Mouse (Mus musculus) G1E (cell line): ENCODE measurements around the gene Olfr293. TPM values are rescaled to one million over a fixed set of nuclear protein-coding genes. Genes with fewer than 3 reads are reported as not detected.
A peak's percentile ranks its signal among the peaks of the same experiment; 100 is the strongest.

Experiments used
- ATAC-seq: 2 replicates; pipeline ENCODE4 v1.8.0; 2016; ENCODE audit warnings: mild to moderate bottlenecking; ENCODE audit not compliant: insufficient number of reproducible peaks, poor library complexity, low FRiP score, severe bottlenecking; ENCODE audit errors: extremely low read depth
- DNase-seq: peaks from one replicate; pipeline ENCODE4 v3.0.0; 2012; ENCODE audit warnings: low spot score
- H3K27me3 ChIP-seq: 2 replicates; pipeline ENCODE4 v1.6.1; 2012; ENCODE audit warnings: mild to moderate bottlenecking, low read length, inconsistent platforms; ENCODE audit not compliant: insufficient read depth
- H3K36me3 ChIP-seq: replicated peaks from 2 replicates; pipeline ENCODE3; 2012; ENCODE audit warnings: mild to moderate bottlenecking, inconsistent platforms
- H3K4me1 ChIP-seq: 2 replicates; pipeline ENCODE4 v1.6.1; 2012; ENCODE audit warnings: low read depth, low read length, inconsistent platforms, mixed read lengths; ENCODE audit not compliant: insufficient read depth
- H3K4me3 ChIP-seq: 2 replicates; pipeline ENCODE4 v1.5.1; 2012; ENCODE audit warnings: low read depth, mild to moderate bottlenecking, inconsistent platforms, low read length, moderate library complexity, mixed read lengths
- H3K9me3 ChIP-seq: replicated peaks from 2 replicates; pipeline ENCODE4 v1.6.1; 2012; ENCODE audit warnings: inconsistent platforms
- CTCF ChIP-seq: IDR thresholded peaks from 2 replicates; pipeline ENCODE4 v1.5.1; 2012; ENCODE audit warnings: low read depth, low read length, inconsistent platforms, mixed read lengths
- GATA1 ChIP-seq: IDR thresholded peaks from 2 replicates; pipeline ENCODE4 v1.6.1; 2012; ENCODE audit warnings: borderline replicate concordance, low read length, inconsistent platforms, mixed read lengths
- GATA2 ChIP-seq: IDR thresholded peaks from 2 replicates; pipeline ENCODE4 v1.6.1; 2012; ENCODE audit warnings: low read depth, low read length, inconsistent platforms, borderline replicate concordance
- POLR2AphosphoS5 ChIP-seq: IDR thresholded peaks from 2 replicates; pipeline ENCODE4 v1.6.1; 2012; ENCODE audit warnings: low read depth, low read length, inconsistent platforms; ENCODE audit not compliant: insufficient replicate concordance
- TAL1 ChIP-seq: conservative IDR thresholded peaks from 2 replicates; pipeline ENCODE4 v1.6.1; 2012; ENCODE audit warnings: low read depth, low read length, inconsistent platforms, mixed read lengths
- polyA plus RNA-seq: library from polyadenylated mRNA; stranded (reverse); fragments of >175 nt; gene quantifications from 2 replicates; pipeline ENCODE4 v1.2.3, GENCODE M21; 2012
- total RNA-seq, 2 experiments: library from RNA; stranded (forward) in 1 of 2; stranded (reverse) in 1 of 2; fragments of 200-1000 nt in 1 of 2; fragments of >200 nt in 1 of 2; fragmentation: Nextera tagmentation in 1 of 2; gene quantifications; 2 replicates each; pipeline ENCODE4 v1.2.3; 2014 to 2017

The Olfr293 gene
- total RNA-seq (2014; fragmentation: Nextera tagmentation) (not detected in 2 replicates), total RNA-seq (2017) (0.33 and 0.35 TPM in 2 replicates), polyA plus RNA-seq (not detected in 2 replicates)

- no peak for DNase-seq
- Histone ChIP-seq H3K27me3 (no peaks in the 10 kb centered on the region), H3K36me3 (no peaks in the 10 kb centered on the region), H3K4me3 (no peak within 1 kb of the TSS), H3K9me3 (no peaks in the 10 kb centered on the region), H3K4me1 (no peaks in the 10 kb centered on the region)
- no peak for TF ChIP-seq GATA1
- no peak for TF ChIP-seq POLR2AphosphoS5
- TF ChIP-seq TAL1: no peak
- TF ChIP-seq GATA2: no peak
- TF ChIP-seq CTCF: no peak
- ATAC-seq: no peak
Observed at GRCm38 (mm10) chr7:86648761-86649160, at the start of gene Olfr293. Gene Olfr293, plus strand, starts transcription at chr7:86649061.

DNA sequence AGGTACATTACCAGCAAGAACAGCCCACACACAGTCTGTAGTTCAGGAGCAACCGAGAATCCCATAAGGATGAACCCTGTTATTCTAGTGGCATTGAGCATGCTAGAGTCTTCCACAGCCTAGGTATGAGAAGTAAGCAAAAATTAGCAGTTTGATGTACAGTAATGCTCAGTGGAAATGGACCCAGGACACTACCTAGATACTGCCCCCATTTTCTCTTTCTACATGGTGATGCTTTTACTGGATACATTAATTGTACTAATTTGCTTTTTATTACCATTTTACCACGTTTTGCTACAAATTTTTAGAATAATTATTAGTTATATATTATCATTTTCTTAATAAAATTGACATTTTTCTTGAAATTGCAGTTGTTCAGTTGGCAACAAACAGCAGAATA lies 32.3 kb upstream of the Olfr293 start, which contains the start of gene Olfr294:
Olfr294 (minus strand) TSS at position 101 of the 400 bp plus-strand sequence.
- no peak for TF ChIP-seq GATA1
- no peak for TF ChIP-seq CTCF
- no peak for TF ChIP-seq TAL1
- no peak for TF ChIP-seq POLR2AphosphoS5
- TF ChIP-seq GATA2: no peak
- DNase-seq: no peak
- 0 out of 2 replicates have a peak, but pooled peaks have one; percentile 4 for ATAC-seq
- Histone ChIP-seq H3K4me3 (no peak within 1 kb of the TSS), H3K9me3 (no peaks in the 10 kb centered on the region), H3K4me1 (no peaks in the 10 kb centered on the region), H3K27me3 (no peaks in the 10 kb centered on the region), H3K36me3 (no peaks in the 10 kb centered on the region)

DNA sequence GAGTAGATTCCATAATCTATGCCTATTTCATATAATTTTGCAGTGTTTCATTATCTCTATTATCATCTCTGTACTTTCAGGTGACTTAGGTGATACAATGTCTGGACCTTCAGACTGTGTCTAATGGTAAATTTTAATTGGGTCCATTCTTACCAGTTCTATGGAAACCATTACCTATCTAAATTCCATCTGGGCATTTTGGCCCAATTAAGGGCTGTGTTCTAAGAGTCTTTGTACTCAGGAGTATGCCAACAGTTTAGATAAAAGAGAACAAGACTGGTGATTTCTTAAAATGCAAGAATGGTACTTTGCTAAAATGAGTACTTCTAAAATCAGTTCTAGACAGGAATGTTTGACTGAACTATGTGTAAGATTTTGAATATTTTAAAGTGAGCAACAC lies 39.2 kb downstream of the Olfr293 start, which contains the start of gene Olfr292:
Olfr292 (plus strand) TSS at position 301 of the 400 bp plus-strand sequence.
- no peak for DNase-seq

More for the DNA sequence above, 39.2 kb downstream of the Olfr293 start, which contains the start of gene Olfr292:
- H3K4me1 ChIP-seq: no peaks in the 10 kb centered on the region
- no peaks in the 10 kb centered on the region for H3K27me3 ChIP-seq
- TF ChIP-seq CTCF: no peak
- no peaks in the 10 kb centered on the region for H3K36me3 ChIP-seq
- no peaks in the 10 kb centered on the region for H3K9me3 ChIP-seq
- H3K4me3 ChIP-seq: no peak within 1 kb of the TSS
- ATAC-seq: no peak

Other genes starting within 250 kb of the Olfr293 start
- not detected in 2 replicates for gene Olfr301, start 245.2 kb upstream of the Olfr293 start, total RNA-seq (2014; fragmentation: Nextera tagmentation)
- 0.12 TPM in 1 of 2 replicates, not detected in the other for gene Olfr301, start 245.2 kb upstream of the Olfr293 start, total RNA-seq (2017)
- gene Olfr301, start 245.2 kb upstream of the Olfr293 start, polyA plus RNA-seq: not detected in 2 replicates
- gene Olfr299, start 189.1 kb upstream of the Olfr293 start, total RNA-seq (2014; fragmentation: Nextera tagmentation): not detected in 2 replicates
- gene Olfr299, start 189.1 kb upstream of the Olfr293 start, total RNA-seq (2017): 0.05 TPM in 1 of 2 replicates, not detected in the other
- not detected in 2 replicates for gene Olfr299, start 189.1 kb upstream of the Olfr293 start, polyA plus RNA-seq
- gene Olfr298, start 156.6 kb upstream of the Olfr293 start, total RNA-seq (2014; fragmentation: Nextera tagmentation): not detected in 2 replicates
- 0.12 TPM in 1 of 2 replicates, not detected in the other for gene Olfr298, start 156.6 kb upstream of the Olfr293 start, total RNA-seq (2017)
- not detected in 2 replicates for gene Olfr298, start 156.6 kb upstream of the Olfr293 start, polyA plus RNA-seq
- gene Olfr297, start 129.1 kb upstream of the Olfr293 start, total RNA-seq (2014; fragmentation: Nextera tagmentation): not detected in 2 replicates
- 0.06 TPM in 1 of 2 replicates, not detected in the other for gene Olfr297, start 129.1 kb upstream of the Olfr293 start, total RNA-seq (2017)
- not detected in 2 replicates for gene Olfr297, start 129.1 kb upstream of the Olfr293 start, polyA plus RNA-seq
- not detected in 2 replicates for gene Olfr295, start 65.2 kb upstream of the Olfr293 start, total RNA-seq (2014; fragmentation: Nextera tagmentation)
- 0.06 and 0.27 TPM in 2 replicates for gene Olfr295, start 65.2 kb upstream of the Olfr293 start, total RNA-seq (2017)
- not detected in 2 replicates for gene Olfr295, start 65.2 kb upstream of the Olfr293 start, polyA plus RNA-seq
- gene Olfr294, start 32.4 kb upstream of the Olfr293 start, total RNA-seq (2014; fragmentation: Nextera tagmentation): not detected in 2 replicates
- gene Olfr294, start 32.4 kb upstream of the Olfr293 start, total RNA-seq (2017): 0.12 and 0.16 TPM in 2 replicates
- not detected in 2 replicates for gene Olfr294, start 32.4 kb upstream of the Olfr293 start, polyA plus RNA-seq
- gene Olfr292, start 39.3 kb downstream of the Olfr293 start, total RNA-seq (2014; fragmentation: Nextera tagmentation): not detected in 2 replicates
- 0.06 and 0.11 TPM in 2 replicates for gene Olfr292, start 39.3 kb downstream of the Olfr293 start, total RNA-seq (2017)
- gene Olfr292, start 39.3 kb downstream of the Olfr293 start, polyA plus RNA-seq: not detected in 2 replicates
- not detected in 2 replicates for gene Folh1, start 126.9 kb downstream of the Olfr293 start, total RNA-seq (2014; fragmentation: Nextera tagmentation)
- gene Folh1, start 126.9 kb downstream of the Olfr293 start, total RNA-seq (2017): 0.05 and 0.06 TPM in 2 replicates
- not detected in 2 replicates for gene Folh1, start 126.9 kb downstream of the Olfr293 start, polyA plus RNA-seq
- not detected in 2 replicates for gene Vmn2r77, start 146.0 kb downstream of the Olfr293 start, total RNA-seq (2014; fragmentation: Nextera tagmentation)
- 0.06 TPM in 1 of 2 replicates, not detected in the other for gene Vmn2r77, start 146.0 kb downstream of the Olfr293 start, total RNA-seq (2017)
- gene Vmn2r77, start 146.0 kb downstream of the Olfr293 start, polyA plus RNA-seq: not detected in 2 replicates